Mouse (Mus musculus): ENCODE results near the gene Prame.
"Not testable (repeated sequence)": the region's sequence is repeated elsewhere in the genome, so short reads cannot be mapped to it uniquely, and the experiment has no call there.

Prame gene

GRCm38 (mm10) chrX:135627605-135628004, at the start of gene Prame:
Gene Prame, minus strand, starts transcription at chrX:135627705.
- DNase-seq (ENCODE audit: low read depth, low spot score) = no peak

GRCm38 (mm10) chrX:135652173-135652772, 24.8 kb upstream of the Prame start:
- peak; percentile 61 for DNase-seq (ENCODE audit: low read depth, low spot score)

- DNase-seq (ENCODE audit: low read depth, low spot score) = peak; percentile 70
Measured at GRCm38 (mm10) chrX:135601298-135602029, 26.0 kb downstream of the Prame start.

GRCm38 (mm10) chrX:135598677-135599076, 28.8 kb downstream of the Prame start, which contains the start of gene Nxf7:
Gene Nxf7, minus strand, starts transcription at chrX:135598777.
- no peak for DNase-seq (ENCODE audit: low read depth, low spot score)

GRCm38 (mm10) chrX:135598096-135598495, 29.4 kb downstream of the Prame start:
- DNase-seq (ENCODE audit: low read depth, low spot score) = no peak

GRCm38 (mm10) chrX:135576412-135576811, 51.1 kb downstream of the Prame start:
- no peak for DNase-seq (ENCODE audit: low read depth, low spot score)

- not testable (repeated sequence) for DNase-seq (ENCODE audit: low read depth, low spot score)
Measured at GRCm38 (mm10) chrX:135574958-135575628, 52.4 kb downstream of the Prame start.

- DNase-seq (ENCODE audit: low read depth, low spot score) = not testable (repeated sequence)
Measured at GRCm38 (mm10) chrX:135574261-135574957, 53.1 kb downstream of the Prame start.

GRCm38 (mm10) chrX:135569467-135569866, 58.0 kb downstream of the Prame start:
- peak; percentile 73 for DNase-seq (ENCODE audit: low read depth, low spot score)

- DNase-seq (ENCODE audit: low read depth, low spot score) = peak; percentile 70
Measured at GRCm38 (mm10) chrX:135564934-135565333, 62.6 kb downstream of the Prame start.

Measured in CD4-positive, CD25-positive, alpha-beta regulatory T cell, adult 2 months (primary cell).